Mouse (Mus musculus) liver (tissue): ENCODE measurements at regions not wholly inside any gene's neighbourhood (a gene's known extent, or its start where the extent isn't known, plus 50 kb on each side); places are given as distances from the start of the nearest gene placed in this dataset.

Experiments
- DNase-seq: peaks from one replicate; pipeline ENCODE4 v3.0.0-alpha.2; 2020; ENCODE audit warnings: mixed read lengths

GRCm38 (mm10) chr12:21480226-21480625, 62.8 kb upstream of the Ywhaq start:
- DNase-seq: no peak

DNA sequence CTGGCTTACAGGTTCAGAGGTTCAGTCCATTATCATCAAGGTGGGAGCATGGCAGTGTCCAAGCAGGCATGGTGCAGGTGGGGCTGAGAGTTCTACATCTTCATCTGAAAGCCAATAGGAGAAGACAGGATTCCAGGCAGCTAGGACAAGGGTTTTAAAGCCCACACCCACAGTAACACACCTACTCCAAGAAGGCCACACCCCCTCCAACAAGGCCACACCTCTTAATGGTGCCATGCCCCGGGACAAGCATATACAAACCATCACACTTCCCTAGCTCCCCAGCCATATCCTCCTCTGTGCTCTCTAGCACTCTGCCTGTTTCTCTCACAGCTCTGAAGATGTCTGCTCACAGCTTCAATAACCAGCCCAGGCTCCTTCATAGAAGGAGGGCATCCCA, 61.8 kb upstream of the Ywhaq start:
- no peak for DNase-seq

DNA sequence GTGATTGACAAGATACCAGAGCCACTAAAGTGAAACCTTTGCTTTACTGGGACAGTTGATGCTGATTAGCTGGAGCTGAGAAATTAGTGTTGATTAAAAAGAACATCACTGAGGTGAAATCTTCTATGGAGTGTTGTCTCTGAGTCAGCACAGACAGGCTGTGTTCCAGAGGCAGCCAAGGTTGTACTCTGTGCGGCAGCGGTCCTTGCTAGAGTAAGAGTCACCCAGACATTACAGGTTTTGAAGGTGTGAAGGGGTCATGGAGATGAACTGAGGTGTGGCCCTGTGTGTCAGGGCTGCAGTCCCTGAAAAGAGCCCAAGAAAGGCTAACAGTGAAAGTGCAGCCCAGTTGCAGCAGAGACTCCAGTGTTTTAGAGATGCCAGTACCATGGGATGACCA, 59.1 kb upstream of the Ywhaq start:
- DNase-seq: no peak

- DNase-seq: no peak
Measured at GRCm38 (mm10) chr12:21472951-21473710, 55.7 kb upstream of the Ywhaq start.

DNA sequence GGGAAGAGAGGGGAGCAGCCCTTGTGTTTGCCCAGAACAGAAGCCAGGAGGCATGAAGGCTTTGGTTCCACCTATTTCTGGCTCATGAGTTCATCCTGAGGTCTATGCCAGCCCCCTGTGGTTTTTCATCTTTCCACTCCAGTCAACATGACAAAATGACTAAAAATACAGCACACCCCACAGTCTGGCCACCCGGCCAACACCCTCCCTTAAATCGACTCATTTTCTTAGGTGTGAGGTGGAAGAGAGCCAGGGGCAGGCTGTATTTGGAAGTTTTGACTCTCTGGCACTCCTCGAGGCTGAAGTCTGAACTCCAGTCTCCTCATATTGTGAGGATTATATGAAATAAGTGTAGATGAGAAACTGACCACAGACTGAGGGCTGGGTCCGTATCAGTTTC, 55.0 kb upstream of the Ywhaq start:
- no peak for DNase-seq

GRCm38 (mm10) chr12:21471986-21472385, 54.5 kb upstream of the Ywhaq start:
- no peak for DNase-seq

DNA sequence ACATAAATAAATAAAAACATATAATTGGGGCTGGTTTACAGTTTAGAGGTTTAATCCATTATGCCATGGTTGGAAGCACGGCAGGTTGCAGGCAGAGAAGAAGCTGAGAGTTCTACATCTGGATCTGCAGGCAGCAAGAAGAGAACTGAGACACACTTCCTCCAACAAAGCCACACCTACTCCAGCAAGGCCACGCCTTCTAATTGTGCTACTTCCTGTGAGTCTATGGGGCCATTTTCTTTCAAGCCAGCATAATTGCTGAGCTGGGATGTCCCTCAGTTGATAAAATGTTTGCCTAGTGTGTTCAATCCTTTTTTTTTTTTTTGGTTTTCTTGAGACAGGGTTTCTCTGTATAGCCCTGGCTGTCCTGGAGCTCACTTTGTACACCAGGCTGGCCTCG, 52.8 kb upstream of the Ywhaq start:
- no peak for DNase-seq
